Mouse (Mus musculus): ENCODE results near the gene Aox3. TPM values are rescaled to one million over a fixed set of nuclear protein-coding genes. Genes with fewer than 3 reads are reported as not detected.

Aox3 gene
- polyA plus RNA-seq, 1 experiment from 2014 or later: 0.24 TPM

- H3K9ac ChIP-seq: no peak overlapping the region
- no peak overlapping the region for H3K4me3 ChIP-seq
- no peaks in the 10 kb centered on the region for H3K27me3 ChIP-seq (replicated peaks)
- H3K27ac ChIP-seq: no peak overlapping the region
- 90% methylated on average over 4 of the region's 4 CpGs for whole genome bisulfite sequencing
- ATAC-seq (ENCODE audit: low FRiP score, low read depth): no peak
- no peak overlapping the region for H3K4me2 ChIP-seq (replicated peaks)
- no peaks in the 10 kb centered on the region for H3K9me3 ChIP-seq
- H3K4me1 ChIP-seq: no peaks in the 10 kb centered on the region
- H3K36me3 ChIP-seq: no peaks in the 10 kb centered on the region
These were observed 32.5 kb upstream of the Aox3 start for GRCm38 (mm10) chr1:58080446-58080845.

- Histone ChIP-seq H3K4me1 (no peaks in the 10 kb centered on the region), H3K27ac (no peak overlapping the region), H3K4me3 (no peak overlapping the region), H3K4me2 (replicated peaks) (no peak overlapping the region), H3K36me3 (no peaks in the 10 kb centered on the region), H3K9ac (no peak overlapping the region), H3K9me3 (no peaks in the 10 kb centered on the region), H3K27me3 (replicated peaks) (no peaks in the 10 kb centered on the region)
- WGBS: 93% methylated on average over 5 of the region's 5 CpGs
- ATAC-seq (ENCODE audit: low FRiP score, low read depth): no peak
These were observed 31.6 kb upstream of the Aox3 start for GRCm38 (mm10) chr1:58081356-58081755.

GRCm38 (mm10) chr1:58089316-58089715 is 23.6 kb upstream of the Aox3 start:
- Histone ChIP-seq H3K9me3 (no peaks in the 10 kb centered on the region), H3K4me3 (no peak overlapping the region), H3K4me2 (replicated peaks) (no peak overlapping the region), H3K27me3 (replicated peaks) (no peaks in the 10 kb centered on the region), H3K9ac (no peak overlapping the region), H3K4me1 (no peaks in the 10 kb centered on the region), H3K27ac (no peak overlapping the region), H3K36me3 (no peaks in the 10 kb centered on the region)
- ATAC-seq (ENCODE audit: low FRiP score, low read depth): no peak
- 68% methylated on average over 5 of the region's 5 CpGs for WGBS

- H3K27me3 ChIP-seq (replicated peaks): no peaks in the 10 kb centered on the region
- no peaks in the 10 kb centered on the region for H3K9me3 ChIP-seq
- no peak overlapping the region for H3K9ac ChIP-seq
- no peak overlapping the region for H3K4me2 ChIP-seq (replicated peaks)
- no peaks in the 10 kb centered on the region for H3K36me3 ChIP-seq
- no peak overlapping the region for H3K4me3 ChIP-seq
- H3K4me1 ChIP-seq: no peaks in the 10 kb centered on the region
- ATAC-seq (ENCODE audit: low FRiP score, low read depth): no peak
- 73% methylated on average over 4 of the region's 4 CpGs for WGBS
- H3K27ac ChIP-seq: no peak overlapping the region
These were observed 22.7 kb upstream of the Aox3 start for GRCm38 (mm10) chr1:58090191-58090590.

- H3K4me1 ChIP-seq: no peaks in the 10 kb centered on the region
- WGBS: 76% methylated on average over 3 of the region's 3 CpGs
- H3K9ac ChIP-seq: no peak overlapping the region
- H3K27me3 ChIP-seq (replicated peaks): no peaks in the 10 kb centered on the region
- ATAC-seq (ENCODE audit: low FRiP score, low read depth): no peak
- H3K4me3 ChIP-seq: no peak overlapping the region
- no peaks in the 10 kb centered on the region for H3K36me3 ChIP-seq
- no peak overlapping the region for H3K27ac ChIP-seq
- no peak overlapping the region for H3K4me2 ChIP-seq (replicated peaks)
- H3K9me3 ChIP-seq: no peaks in the 10 kb centered on the region
These were observed 21.7 kb upstream of the Aox3 start for GRCm38 (mm10) chr1:58091213-58091612.

- no peaks in the 10 kb centered on the region for H3K4me1 ChIP-seq
- H3K4me3 ChIP-seq: no peak overlapping the region
- no peak overlapping the region for H3K4me2 ChIP-seq (replicated peaks)
- H3K9me3 ChIP-seq: no peaks in the 10 kb centered on the region
- H3K36me3 ChIP-seq: no peaks in the 10 kb centered on the region
- WGBS: 76% methylated on average over 2 of the region's 2 CpGs
- no peak overlapping the region for H3K27ac ChIP-seq
- no peak for ATAC-seq (ENCODE audit: low FRiP score, low read depth)
- no peak overlapping the region for H3K9ac ChIP-seq
- H3K27me3 ChIP-seq (replicated peaks): no peaks in the 10 kb centered on the region
These were observed 20.9 kb upstream of the Aox3 start for GRCm38 (mm10) chr1:58091992-58092560.

- no peak for ATAC-seq (ENCODE audit: low FRiP score, low read depth)
- no peak overlapping the region for H3K27ac ChIP-seq
- no peaks in the 10 kb centered on the region for H3K9me3 ChIP-seq
- no peak overlapping the region for H3K4me2 ChIP-seq (replicated peaks)
- WGBS: 92% methylated on average over 6 of the region's 6 CpGs
- no peak overlapping the region for H3K4me3 ChIP-seq
- H3K27me3 ChIP-seq (replicated peaks): no peaks in the 10 kb centered on the region
- no peaks in the 10 kb centered on the region for H3K4me1 ChIP-seq
- H3K36me3 ChIP-seq: no peaks in the 10 kb centered on the region
- H3K9ac ChIP-seq: no peak overlapping the region
These were observed 15.6 kb upstream of the Aox3 start for GRCm38 (mm10) chr1:58097338-58097737.

- no peak for ATAC-seq (ENCODE audit: low FRiP score, low read depth)
- no peaks in the 10 kb centered on the region for H3K9me3 ChIP-seq
- no peak overlapping the region for H3K4me3 ChIP-seq
- H3K27me3 ChIP-seq (replicated peaks): no peaks in the 10 kb centered on the region
- H3K36me3 ChIP-seq: no peaks in the 10 kb centered on the region
- no peak overlapping the region for H3K27ac ChIP-seq
- H3K4me1 ChIP-seq: no peaks in the 10 kb centered on the region
- H3K4me2 ChIP-seq (replicated peaks): no peak overlapping the region
- no peak overlapping the region for H3K9ac ChIP-seq
These were observed 13.8 kb upstream of the Aox3 start for GRCm38 (mm10) chr1:58099119-58099518.

GRCm38 (mm10) chr1:58101531-58102146 is 11.3 kb upstream of the Aox3 start:
- Histone ChIP-seq H3K36me3 (no peaks in the 10 kb centered on the region), H3K4me3 (no peak overlapping the region), H3K4me2 (replicated peaks) (no peak overlapping the region), H3K27ac (no peak overlapping the region), H3K27me3 (replicated peaks) (no peaks in the 10 kb centered on the region), H3K9ac (no peak overlapping the region), H3K4me1 (no peaks in the 10 kb centered on the region), H3K9me3 (no peaks in the 10 kb centered on the region)
- ATAC-seq (ENCODE audit: low FRiP score, low read depth): no peak
- WGBS: 81% methylated on average over 2 of the region's 2 CpGs

GRCm38 (mm10) chr1:58102494-58102893 is 10.4 kb upstream of the Aox3 start:
- WGBS: 87% methylated on average over 7 of the region's 7 CpGs
- H3K9me3 ChIP-seq: no peaks in the 10 kb centered on the region
- no peak for ATAC-seq (ENCODE audit: low FRiP score, low read depth)
- H3K4me1 ChIP-seq: no peaks in the 10 kb centered on the region
- no peak overlapping the region for H3K27ac ChIP-seq
- no peak overlapping the region for H3K9ac ChIP-seq
- no peak overlapping the region for H3K4me3 ChIP-seq
- H3K27me3 ChIP-seq (replicated peaks): no peaks in the 10 kb centered on the region
- H3K4me2 ChIP-seq (replicated peaks): no peak overlapping the region
- no peaks in the 10 kb centered on the region for H3K36me3 ChIP-seq

GRCm38 (mm10) chr1:58105685-58106084 is 7.2 kb upstream of the Aox3 start:
- no peak overlapping the region for H3K27ac ChIP-seq
- no peak overlapping the region for H3K9ac ChIP-seq
- H3K4me3 ChIP-seq: no peak overlapping the region
- 91% methylated on average over 6 of the region's 6 CpGs for WGBS
- H3K4me1 ChIP-seq: no peaks in the 10 kb centered on the region
- no peaks in the 10 kb centered on the region for H3K36me3 ChIP-seq
- no peak for ATAC-seq (ENCODE audit: low FRiP score, low read depth)
- no peak overlapping the region for H3K4me2 ChIP-seq (replicated peaks)
- no peaks in the 10 kb centered on the region for H3K27me3 ChIP-seq (replicated peaks)
- no peaks in the 10 kb centered on the region for H3K9me3 ChIP-seq

GRCm38 (mm10) chr1:58107066-58107465 is 5.9 kb upstream of the Aox3 start:
- no peaks in the 10 kb centered on the region for H3K27me3 ChIP-seq (replicated peaks)
- ATAC-seq (ENCODE audit: low FRiP score, low read depth): no peak
- 91% methylated on average over 2 of the region's 2 CpGs for WGBS

GRCm38 (mm10) chr1:58110241-58110640 is 2.7 kb upstream of the Aox3 start:
- no peak overlapping the region for H3K4me3 ChIP-seq
- H3K4me2 ChIP-seq (replicated peaks): no peak overlapping the region
- no peak overlapping the region for H3K9ac ChIP-seq
- H3K27ac ChIP-seq: no peak overlapping the region
- 91% methylated on average over 5 of the region's 5 CpGs for WGBS
- no peaks in the 10 kb centered on the region for H3K9me3 ChIP-seq
- no peak for ATAC-seq (ENCODE audit: low FRiP score, low read depth)
- H3K36me3 ChIP-seq: no peaks in the 10 kb centered on the region
- no peaks in the 10 kb centered on the region for H3K27me3 ChIP-seq (replicated peaks)
- no peaks in the 10 kb centered on the region for H3K4me1 ChIP-seq

More at GRCm38 (mm10) chr1:58107066-58107465, 5.9 kb upstream of the Aox3 start:
- Histone ChIP-seq H3K9ac (no peak overlapping the region), H3K4me2 (replicated peaks) (no peak overlapping the region), H3K27ac (no peak overlapping the region), H3K4me3 (no peak overlapping the region), H3K9me3 (no peaks in the 10 kb centered on the region), H3K36me3 (no peaks in the 10 kb centered on the region), H3K4me1 (no peaks in the 10 kb centered on the region)

Data from neural tube, embryonic 12.5 days (tissue).